ENCODE assay signal across 16 mouse cellular contexts in the genomic region with DNA sequence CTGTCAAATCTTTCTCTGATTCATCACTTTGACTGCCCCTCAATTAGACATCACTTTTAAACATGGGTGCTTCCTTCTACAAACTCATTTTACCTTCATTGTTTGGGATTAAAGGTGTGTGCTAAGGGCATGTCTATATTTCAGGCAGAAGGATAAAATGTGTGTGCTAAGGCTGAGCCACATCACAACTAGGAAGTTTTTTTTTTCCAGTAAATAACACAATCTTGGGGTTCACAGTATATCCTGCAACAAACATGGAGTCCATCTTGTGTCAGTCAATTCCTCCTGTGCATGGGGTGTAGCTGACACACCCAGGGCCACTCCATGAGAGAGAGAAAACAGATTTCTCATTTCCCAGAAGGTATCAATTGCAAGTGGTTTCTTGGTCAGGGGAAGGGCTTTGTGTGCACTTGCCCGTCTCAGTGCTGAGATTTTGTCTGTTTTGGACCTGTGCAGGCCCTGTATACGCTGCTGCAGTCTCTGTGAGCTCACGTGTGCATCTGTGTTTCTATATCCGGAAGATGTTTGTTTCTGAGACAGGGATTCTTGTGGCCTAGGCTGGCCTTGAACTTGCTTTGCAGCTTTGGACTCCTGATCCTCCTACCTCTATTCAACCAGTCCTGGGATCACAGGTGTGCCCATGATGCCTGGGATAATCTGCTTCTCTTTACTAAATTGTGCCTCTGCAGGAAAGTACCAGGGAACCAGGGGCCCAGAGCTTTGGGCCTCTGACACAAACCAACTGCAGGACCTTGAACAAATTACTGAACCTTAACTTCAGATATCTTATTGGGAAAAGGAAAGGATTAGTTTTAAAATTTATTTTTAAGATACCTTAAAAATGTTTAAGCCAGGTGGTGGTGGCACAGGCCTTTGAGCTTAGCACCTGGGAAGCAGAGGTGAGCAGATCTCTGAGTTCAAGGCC.
"Had no signal": no experiment of that assay in that cellular context is flagged by ENCODE, and none has a peak within 500 bp of the region (broad histone marks: within the 10 kb centered on the region; RNA-seq: fewer than 3 reads in every experiment).

No protein-coding gene starts in this region.

- DNase-seq: retina, postnatal 1 day; right cerebral cortex, adult 18-20 months; right cerebral cortex, postnatal 14 days; right cerebral cortex, postnatal 25 days; right cerebral cortex, postnatal 4 days; spleen, adult 18-20 months; thymus, adult 18-20 months; thymus, adult 2 months; thymus, postnatal 14 days; thymus, postnatal 25 days; thymus, postnatal 36 days; thymus, postnatal 4 days had no signal

- H3K4me1 ChIP-seq: stomach, embryonic 15.5 days had no signal

- H3K36me3 ChIP-seq: neural tube, embryonic 13.5 days; neural tube, embryonic 15.5 days; stomach, embryonic 15.5 days had no signal

- H3K27ac ChIP-seq: neural tube, embryonic 13.5 days; neural tube, embryonic 15.5 days; stomach, embryonic 15.5 days; stomach, postnatal 0 days had no signal

- H3K4me3 ChIP-seq: neural tube, embryonic 13.5 days; neural tube, embryonic 15.5 days; stomach, embryonic 15.5 days had no signal

- H3K9ac ChIP-seq: neural tube, embryonic 13.5 days; neural tube, embryonic 15.5 days; stomach, embryonic 15.5 days had no signal

- H3K27me3 ChIP-seq: neural tube, embryonic 13.5 days; neural tube, embryonic 15.5 days; stomach, embryonic 15.5 days had no signal
